Mouse (Mus musculus) liver, embryonic 14 days (tissue): ENCODE data around the gene Gm35134. TPM values are rescaled to one million over a fixed set of nuclear protein-coding genes. Genes with fewer than 3 reads are reported as not detected.

ENCODE experiments used
- polyA plus RNA-seq: library from polyadenylated mRNA; depleted of rRNA; stranded (reverse); fragments of >200 nt; gene quantifications from 2 replicates; pipeline ENCODE4 v1.2.3, GENCODE M21; 2012; rRNA removed

Gene Gm35134
- not detected in 2 replicates for polyA plus RNA-seq

DNA sequence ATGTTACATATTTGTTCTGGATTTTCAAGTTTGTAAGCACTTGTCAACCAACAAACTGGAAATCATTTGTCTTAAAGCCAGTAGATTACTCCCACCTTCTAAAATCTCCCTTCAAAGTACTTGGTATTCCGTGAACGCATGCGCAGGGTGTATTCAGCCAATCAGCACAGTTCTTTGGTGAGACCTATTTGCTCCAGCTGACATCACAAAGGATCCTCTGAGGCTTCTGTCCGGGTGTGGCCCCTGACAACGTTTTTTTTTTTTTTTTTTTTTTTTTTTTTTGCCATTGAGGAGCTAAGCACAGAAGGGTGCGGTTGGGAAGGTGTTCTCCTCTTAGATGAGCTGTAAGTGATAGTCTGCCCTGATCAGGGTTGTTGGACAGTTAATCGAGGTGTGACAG, at the start of gene Gm35134:
Gm35134 (plus strand) TSS at position 301 of the 400 bp plus-strand sequence.

